Mouse (Mus musculus): Measurements from ENCODE around the gene Shroom3. TPM values are rescaled to one million over a fixed set of nuclear protein-coding genes. Genes with fewer than 3 reads are reported as not detected.

The Shroom3 gene
- polyA plus RNA-seq, 1 experiment from 2014 or later, result 5.6 TPM

DNA sequence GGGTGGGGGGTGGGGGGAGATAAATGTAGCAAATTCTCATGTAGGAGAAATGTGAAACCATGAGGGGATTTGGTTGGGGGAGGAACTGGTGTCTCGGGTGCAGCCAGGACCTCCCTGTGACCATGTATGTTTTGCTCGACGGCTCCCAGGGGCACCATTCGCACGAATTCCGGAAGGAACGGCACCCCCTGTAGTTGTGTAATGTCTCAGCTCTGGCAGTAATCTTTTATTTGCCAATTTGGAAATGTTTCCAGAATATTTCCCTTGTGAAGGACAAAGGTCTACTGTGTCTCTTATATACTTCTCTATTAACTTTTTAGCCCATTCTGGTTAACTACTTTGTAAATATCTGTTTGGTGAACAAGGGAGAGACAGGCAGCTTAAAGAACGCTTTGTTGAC, 27.5 kb downstream of the Shroom3 start:
- peak; percentile 44; the same call in 1 of the 2 replicates for ATAC-seq (ENCODE audit: insufficient read depth)

DNA sequence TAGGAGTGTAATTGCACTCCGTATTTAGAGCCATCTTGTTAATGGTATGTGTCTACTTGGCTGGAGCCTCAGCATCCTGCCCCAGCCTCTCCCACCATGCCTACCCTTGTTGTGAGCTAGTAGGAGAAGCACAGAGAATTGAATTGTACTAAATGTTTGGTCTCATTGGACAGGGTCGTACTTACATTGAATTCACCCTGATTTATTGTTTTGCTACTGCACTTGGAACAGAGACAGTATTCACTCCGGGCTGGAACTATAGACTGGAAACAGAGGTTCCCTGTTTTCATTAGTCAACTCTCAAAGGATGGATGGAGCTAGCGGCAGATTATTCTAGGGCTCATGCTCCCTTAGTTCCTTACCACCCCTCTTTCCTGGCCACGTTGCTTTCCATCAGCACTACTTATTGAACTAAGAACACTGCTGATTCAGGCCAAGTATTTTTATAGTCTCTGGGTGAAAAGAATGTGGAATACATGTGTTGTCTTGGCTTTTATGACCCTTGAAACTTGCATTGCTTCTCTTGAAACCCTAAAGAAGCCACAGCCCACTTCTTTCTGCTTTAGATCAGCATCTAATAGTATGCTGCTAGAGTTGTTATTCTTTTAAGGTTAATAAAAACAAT, 28.5 kb downstream of the Shroom3 start:
- no peaks in the 10 kb centered on the region for H3K9me3 ChIP-seq (ENCODE audit: low read depth, low read length)
- no peak overlapping the region for H3K4me3 ChIP-seq (ENCODE audit: low read depth, low read length)
- WGBS, result 69% methylated on average over 5 of the region's 5 CpGs
- TF ChIP-seq CTCF (IDR thresholded peaks at IDR 0.05; ENCODE audit: low read depth), result no peak
- peaks cover 6% of the 10 kb centered on the region; the same call in 1 of the 2 replicates for H3K4me1 ChIP-seq (ENCODE audit: insufficient read depth)
- ATAC-seq (ENCODE audit: insufficient read depth) (no peak), DNase-seq (no peak)
- H3K36me3 ChIP-seq (ENCODE audit: insufficient read depth), result no peaks in the 10 kb centered on the region
- H3K9ac ChIP-seq, result no peak overlapping the region
- no peak overlapping the region for H3K4me2 ChIP-seq
- H3K27ac ChIP-seq (ENCODE audit: low read depth), result no peak overlapping the region
- H3K27me3 ChIP-seq (ENCODE audit: insufficient read depth, low read length), result no peaks in the 10 kb centered on the region

More for the DNA sequence above, 27.5 kb downstream of the Shroom3 start:
- Histone ChIP-seq H3K27me3 (ENCODE audit: insufficient read depth, low read length) (no peaks in the 10 kb centered on the region), H3K9ac (no peak overlapping the region), H3K4me2 (no peak overlapping the region), H3K4me3 (ENCODE audit: low read depth, low read length) (no peak overlapping the region), H3K27ac (ENCODE audit: low read depth) (no peak overlapping the region), H3K9me3 (ENCODE audit: low read depth, low read length) (no peaks in the 10 kb centered on the region), H3K4me1 (ENCODE audit: insufficient read depth) (peaks cover 6% of the 10 kb centered on the region; the same call in 1 of the 2 replicates), H3K36me3 (ENCODE audit: insufficient read depth) (no peaks in the 10 kb centered on the region)
- peak; percentile 1; the same call in 1 of the 2 replicates for TF ChIP-seq CTCF (IDR thresholded peaks at IDR 0.05; ENCODE audit: low read depth)
- 61% methylated on average over 8 of the region's 8 CpGs for WGBS
- no peak for DNase-seq

DNA sequence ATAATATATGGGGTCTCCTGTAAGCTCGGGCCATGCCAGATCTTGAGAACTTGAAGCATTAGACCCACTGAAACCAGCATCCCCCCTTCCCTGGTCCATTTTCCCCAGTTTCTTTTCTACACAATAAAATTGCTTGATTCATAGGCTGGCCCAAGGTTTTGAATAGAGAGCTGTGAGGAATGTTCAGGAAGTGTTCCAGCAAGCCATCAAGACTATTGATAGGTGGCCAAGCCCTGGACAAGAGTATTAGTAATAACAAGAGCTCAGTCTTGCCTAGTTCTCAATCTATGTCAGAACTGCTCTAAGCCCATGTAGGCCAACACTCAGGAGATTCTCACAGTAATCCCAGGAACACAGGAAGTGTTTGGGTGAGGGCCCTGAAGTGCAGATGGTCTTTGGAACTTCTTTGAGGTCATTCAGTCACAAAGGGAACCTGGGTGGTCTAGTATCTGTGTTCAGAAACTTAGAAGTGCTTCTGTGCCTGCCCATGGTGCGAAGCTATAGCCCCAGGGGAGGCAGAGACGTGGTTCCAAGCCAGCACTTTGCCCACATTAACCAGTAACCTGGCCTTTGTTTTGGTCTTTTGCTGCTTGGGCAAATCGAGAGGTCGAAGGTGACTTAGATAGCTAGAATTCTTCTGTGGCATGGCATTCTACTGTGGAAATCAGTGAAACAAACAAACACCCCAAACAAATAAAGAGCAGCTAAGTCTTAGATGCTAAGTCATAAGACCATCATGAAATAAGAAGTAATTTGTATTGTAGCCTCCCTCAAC, 29.6 kb downstream of the Shroom3 start:
- ATAC-seq (ENCODE audit: insufficient read depth) (no peak), DNase-seq (no peak)
- Histone ChIP-seq H3K4me1 (ENCODE audit: insufficient read depth) (peaks cover 6% of the 10 kb centered on the region; the same call in 1 of the 2 replicates), H3K9me3 (ENCODE audit: low read depth, low read length) (no peaks in the 10 kb centered on the region), H3K36me3 (ENCODE audit: insufficient read depth) (no peaks in the 10 kb centered on the region), H3K27ac (ENCODE audit: low read depth) (no peak overlapping the region), H3K27me3 (ENCODE audit: insufficient read depth, low read length) (no peaks in the 10 kb centered on the region), H3K9ac (no peak overlapping the region), H3K4me3 (ENCODE audit: low read depth, low read length) (no peak overlapping the region), H3K4me2 (no peak overlapping the region)
- 69% methylated on average over 5 of the region's 5 CpGs for WGBS
- no peak for TF ChIP-seq CTCF (IDR thresholded peaks at IDR 0.05; ENCODE audit: low read depth)

DNA sequence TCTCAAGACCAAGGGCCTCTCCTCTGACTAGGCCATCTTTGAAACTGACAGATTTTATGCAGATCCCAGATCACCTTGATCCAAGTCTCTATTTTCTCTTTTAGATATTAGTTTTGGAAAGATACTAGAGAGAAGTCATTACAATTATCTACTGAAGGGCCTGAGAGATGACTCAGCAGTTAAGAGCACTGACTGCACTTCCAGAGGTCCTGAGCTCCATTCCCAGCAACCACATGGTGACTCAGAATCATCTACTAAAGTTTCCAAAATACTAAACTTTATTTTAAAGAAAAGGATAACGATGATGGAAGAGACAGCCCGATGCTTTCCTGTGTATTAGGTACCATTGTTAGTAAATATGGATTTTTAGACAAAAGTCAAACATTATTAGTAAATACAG, 31.7 kb downstream of the Shroom3 start:
- no peak overlapping the region for H3K4me2 ChIP-seq
- 0 out of 2 replicates have a peak, but pooled peaks cover 2% of the 10 kb centered on the region for H3K4me1 ChIP-seq (ENCODE audit: insufficient read depth)
- TF ChIP-seq CTCF (IDR thresholded peaks at IDR 0.05; ENCODE audit: low read depth), result no peak
- no peaks in the 10 kb centered on the region for H3K36me3 ChIP-seq (ENCODE audit: insufficient read depth)
- H3K9ac ChIP-seq, result no peak overlapping the region
- ATAC-seq (ENCODE audit: insufficient read depth), result no peak
- no peak for DNase-seq
- no peaks in the 10 kb centered on the region for H3K9me3 ChIP-seq (ENCODE audit: low read depth, low read length)
- no peak overlapping the region for H3K4me3 ChIP-seq (ENCODE audit: low read depth, low read length)
- H3K27ac ChIP-seq (ENCODE audit: low read depth), result no peak overlapping the region
- no peaks in the 10 kb centered on the region for H3K27me3 ChIP-seq (ENCODE audit: insufficient read depth, low read length)
- 96% methylated on average over 2 of the region's 2 CpGs for WGBS

DNA sequence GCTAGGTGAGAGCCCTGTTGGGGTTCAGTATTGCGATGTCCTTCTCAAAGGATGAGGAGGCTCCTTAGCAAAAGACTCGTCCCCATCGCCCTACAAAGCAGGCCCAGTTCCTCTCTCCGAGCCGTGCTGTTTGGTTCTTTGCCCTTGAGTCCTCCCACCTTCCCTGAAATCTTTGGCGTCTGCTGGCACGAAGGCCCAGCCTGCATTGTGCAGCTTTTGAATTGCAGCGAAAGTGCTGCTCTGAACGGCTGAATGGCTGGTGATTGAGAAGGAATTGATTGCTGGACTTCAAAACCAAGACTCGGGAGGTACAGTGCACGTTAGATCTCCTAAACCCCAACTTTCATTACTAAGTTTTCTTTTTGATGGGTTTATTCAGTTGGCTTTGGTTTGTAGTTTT, 32.1 kb downstream of the Shroom3 start:
- TF ChIP-seq CTCF (IDR thresholded peaks at IDR 0.05; ENCODE audit: low read depth), result no peak
- ATAC-seq (ENCODE audit: insufficient read depth) (no peak), DNase-seq (no peak)
- 56% methylated on average over 11 of the region's 11 CpGs for WGBS
- Histone ChIP-seq H3K9ac (no peak overlapping the region), H3K27me3 (ENCODE audit: insufficient read depth, low read length) (no peaks in the 10 kb centered on the region), H3K4me1 (ENCODE audit: insufficient read depth) (0 out of 2 replicates have a peak, but pooled peaks cover 2% of the 10 kb centered on the region), H3K27ac (ENCODE audit: low read depth) (no peak overlapping the region), H3K36me3 (ENCODE audit: insufficient read depth) (no peaks in the 10 kb centered on the region), H3K4me2 (no peak overlapping the region), H3K4me3 (ENCODE audit: low read depth, low read length) (no peak overlapping the region), H3K9me3 (ENCODE audit: low read depth, low read length) (no peaks in the 10 kb centered on the region)

DNA sequence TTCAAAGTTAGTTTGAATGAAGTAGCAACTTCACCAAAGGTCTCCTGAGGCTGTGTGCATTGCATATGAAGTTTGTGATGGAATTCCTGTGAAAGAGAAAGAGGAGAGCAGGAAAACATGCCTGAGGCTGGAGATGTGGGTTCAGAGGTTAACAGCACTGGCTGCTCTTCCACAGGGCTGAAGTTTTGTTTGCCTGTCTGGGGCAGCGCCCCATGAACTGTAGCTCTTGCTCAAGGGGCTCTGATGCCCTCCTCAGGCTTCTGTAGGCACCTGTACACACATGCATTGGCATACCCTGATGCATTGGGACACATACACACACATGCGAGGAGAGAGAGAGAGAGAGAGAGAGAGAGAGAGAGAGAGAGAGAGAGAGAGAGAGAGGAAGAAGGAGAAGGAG, 32.7 kb downstream of the Shroom3 start:
- no peaks in the 10 kb centered on the region for H3K27me3 ChIP-seq (ENCODE audit: insufficient read depth, low read length)
- WGBS, result 68% methylated on average over 2 of the region's 2 CpGs
- no peak overlapping the region for H3K4me2 ChIP-seq
- H3K9ac ChIP-seq, result no peak overlapping the region
- no peak overlapping the region for H3K4me3 ChIP-seq (ENCODE audit: low read depth, low read length)
- DNase-seq, result no peak
- no peak overlapping the region for H3K27ac ChIP-seq (ENCODE audit: low read depth)
- no peak for TF ChIP-seq CTCF (IDR thresholded peaks at IDR 0.05; ENCODE audit: low read depth)
- H3K36me3 ChIP-seq (ENCODE audit: insufficient read depth), result no peaks in the 10 kb centered on the region
- H3K9me3 ChIP-seq (ENCODE audit: low read depth, low read length), result no peaks in the 10 kb centered on the region
- no peak for ATAC-seq (ENCODE audit: insufficient read depth)
- no peaks in the 10 kb centered on the region for H3K4me1 ChIP-seq (ENCODE audit: insufficient read depth)

DNA sequence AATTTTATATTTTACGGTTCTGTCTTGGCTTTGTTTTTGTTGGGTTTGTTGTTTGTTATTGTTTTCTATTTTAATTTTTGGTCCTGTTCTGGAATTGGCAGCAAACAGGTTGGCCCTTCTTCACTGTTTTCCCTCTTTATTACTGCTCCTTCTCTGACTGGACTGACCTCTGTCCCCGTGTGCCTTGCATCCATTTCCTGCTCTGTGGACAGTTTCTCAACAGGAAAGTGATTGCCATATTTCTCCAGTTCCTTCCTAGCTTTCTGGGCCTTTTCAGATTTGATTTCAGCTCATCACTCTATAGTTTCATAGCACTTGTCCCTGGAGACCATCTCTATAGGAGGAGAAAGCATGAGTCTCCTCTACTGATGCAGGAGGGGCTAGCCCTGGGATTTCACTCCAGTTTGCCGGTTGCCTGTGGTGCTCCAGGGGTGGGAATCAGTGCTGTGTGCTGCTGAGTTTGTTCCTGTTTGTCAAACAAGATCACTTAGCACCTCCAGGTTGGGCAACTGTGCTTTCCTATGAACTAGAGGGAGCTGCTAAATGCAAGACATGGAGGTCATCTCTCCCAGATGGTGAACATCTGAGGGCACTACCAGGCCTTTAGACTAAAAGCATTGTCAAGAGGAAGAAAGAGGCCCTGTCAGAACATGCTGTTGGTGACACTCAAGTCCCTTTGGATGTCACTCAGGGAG, 34.6 kb downstream of the Shroom3 start:
- no peak overlapping the region for H3K4me3 ChIP-seq (ENCODE audit: low read depth, low read length)
- H3K4me1 ChIP-seq (ENCODE audit: insufficient read depth), result no peaks in the 10 kb centered on the region
- ATAC-seq (ENCODE audit: insufficient read depth) (no peak), DNase-seq (no peak)
- H3K36me3 ChIP-seq (ENCODE audit: insufficient read depth), result no peaks in the 10 kb centered on the region
- H3K27ac ChIP-seq (ENCODE audit: low read depth), result no peak overlapping the region
- H3K27me3 ChIP-seq (ENCODE audit: insufficient read depth, low read length), result no peaks in the 10 kb centered on the region
- no peak for TF ChIP-seq CTCF (IDR thresholded peaks at IDR 0.05; ENCODE audit: low read depth)
- no peak overlapping the region for H3K9ac ChIP-seq
- H3K9me3 ChIP-seq (ENCODE audit: low read depth, low read length), result no peaks in the 10 kb centered on the region
- 47% methylated on average over 3 of the region's 3 CpGs for WGBS
- H3K4me2 ChIP-seq, result no peak overlapping the region
